Comparison of ENCODE assay signal across 12 mouse cellular contexts in the genomic region with DNA sequence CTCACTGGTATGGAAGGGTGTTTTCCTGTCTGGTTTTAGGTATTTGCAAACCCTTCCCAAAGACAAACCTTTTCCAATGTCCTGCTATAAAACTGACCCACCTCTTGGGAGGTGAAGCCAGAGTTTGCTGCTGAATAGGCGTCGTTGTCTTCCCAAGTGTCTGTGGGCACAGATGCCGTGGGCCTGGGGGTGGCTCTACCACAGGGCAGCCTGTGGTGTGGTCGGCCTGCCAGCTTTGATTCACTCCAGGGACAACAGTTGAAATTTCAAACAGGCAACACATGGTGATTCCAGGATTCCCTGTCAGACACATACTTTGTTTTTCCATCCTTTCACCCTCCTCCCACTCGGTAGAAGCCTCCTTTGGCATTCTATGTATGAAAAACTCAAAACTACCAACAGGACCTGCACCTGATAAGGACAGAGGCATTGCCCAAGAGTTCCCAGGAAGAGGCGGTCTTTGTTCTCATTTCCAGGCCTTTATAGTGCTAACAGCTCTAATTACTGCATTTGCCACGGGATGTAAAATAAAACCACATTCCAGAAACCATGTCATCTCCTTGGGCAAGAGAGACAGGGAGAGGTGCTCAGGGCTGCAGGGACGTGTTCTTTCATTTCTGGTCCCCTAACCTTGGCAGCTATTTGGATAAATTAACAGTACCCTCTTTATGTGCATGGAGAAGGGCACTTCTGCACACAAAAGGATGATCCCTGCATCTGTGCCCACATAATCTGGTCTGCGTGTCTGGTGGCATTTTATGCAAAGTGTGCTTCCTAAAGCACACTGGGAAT. TPM values are rescaled to one million over a fixed set of nuclear protein-coding genes. Genes with fewer than 3 reads are reported as not detected.
A peak's percentile ranks its signal among the peaks of the same experiment; 100 is the strongest.
DNase-seq lines count a peak whose midpoint lies in the region; ATAC-seq lines count a peak whose summit lies in the region.
"Had no signal": no experiment of that assay in that cellular context is flagged by ENCODE, and none has a peak within 500 bp of the region (broad histone marks: within the 10 kb centered on the region; RNA-seq: fewer than 3 reads in every experiment).

No protein-coding gene starts in this region.

- H3K27ac ChIP-seq in heart, embryonic 13.5 days (replicated peaks) = peak overlapping the region; percentile 30; the same call in 1 of the 2 replicates
- peak overlapping the region; percentile 67 for H3K27ac ChIP-seq in midbrain, embryonic 13.5 days
- no peak overlapping the region for H3K27ac ChIP-seq in midbrain, embryonic 11.5 days (ENCODE audit: low read depth, low read length)
- H3K27ac ChIP-seq in hindbrain, embryonic 12.5 days = 0 out of 2 replicates have a peak overlapping the region, but pooled peaks have one; percentile 1
- H3K27ac ChIP-seq: left cerebral cortex, adult 2 months; liver, embryonic 13.5 days had no signal

- no peaks in the 10 kb centered on the region for H3K36me3 ChIP-seq in heart, embryonic 13.5 days
- no peaks in the 10 kb centered on the region for H3K36me3 ChIP-seq in midbrain, embryonic 13.5 days
- H3K36me3 ChIP-seq in midbrain, embryonic 11.5 days (ENCODE audit: control insufficient read depth, insufficient read depth, low read length) = no peaks in the 10 kb centered on the region
- no peaks in the 10 kb centered on the region for H3K36me3 ChIP-seq in hindbrain, embryonic 12.5 days
- H3K36me3 ChIP-seq: liver, embryonic 13.5 days had no signal

- no peak overlapping the region for H3K4me3 ChIP-seq in heart, embryonic 13.5 days
- no peak overlapping the region for H3K4me3 ChIP-seq in midbrain, embryonic 13.5 days (replicated peaks)
- no peak overlapping the region for H3K4me3 ChIP-seq in midbrain, embryonic 11.5 days (ENCODE audit: low read depth, low read length)
- H3K4me3 ChIP-seq in hindbrain, embryonic 12.5 days = no peak overlapping the region
- H3K4me3 ChIP-seq: erythroblast, embryonic 14.5 days; left cerebral cortex, adult 2 months; liver, embryonic 13.5 days had no signal

- H3K4me2 ChIP-seq in heart, embryonic 13.5 days = no peak overlapping the region
- no peak overlapping the region for H3K4me2 ChIP-seq in midbrain, embryonic 13.5 days (replicated peaks)
- H3K4me2 ChIP-seq in midbrain, embryonic 11.5 days = no peak overlapping the region
- H3K4me2 ChIP-seq in hindbrain, embryonic 12.5 days (replicated peaks) = no peak overlapping the region
- H3K4me2 ChIP-seq: liver, embryonic 13.5 days had no signal

- H3K4me1 ChIP-seq in heart, embryonic 13.5 days = peaks cover 16% of the 10 kb centered on the region
- H3K4me1 ChIP-seq in midbrain, embryonic 13.5 days (replicated peaks) = peaks cover 12% of the 10 kb centered on the region
- H3K4me1 ChIP-seq in midbrain, embryonic 11.5 days (ENCODE audit: control insufficient read depth, insufficient read depth, low read length) = peaks cover 3% of the 10 kb centered on the region; the same call in 1 of the 2 replicates
- H3K4me1 ChIP-seq in hindbrain, embryonic 12.5 days = 0 out of 2 replicates have a peak, but pooled peaks cover 7% of the 10 kb centered on the region
- H3K4me1 ChIP-seq: liver, embryonic 13.5 days had no signal

- H3K9me3 ChIP-seq in heart, embryonic 13.5 days = no peaks in the 10 kb centered on the region
- no peaks in the 10 kb centered on the region for H3K9me3 ChIP-seq in midbrain, embryonic 13.5 days
- H3K9me3 ChIP-seq in midbrain, embryonic 11.5 days (ENCODE audit: control insufficient read depth, low read length) = no peaks in the 10 kb centered on the region
- no peaks in the 10 kb centered on the region for H3K9me3 ChIP-seq in hindbrain, embryonic 12.5 days (replicated peaks)
- H3K9me3 ChIP-seq: liver, embryonic 13.5 days had no signal

- DNase-seq in heart, adult 9 months (ENCODE audit: low spot score in 2 of 2) = no peak
- no peak for DNase-seq in midbrain, embryonic 11.5 days (ENCODE audit: low spot score, missing footprints)
- DNase-seq in right cerebral cortex, postnatal 4 days = no peak
- DNase-seq in cerebellum, adult 9-11 months = no peak
- DNase-seq: liver, embryonic 13.5 days had no signal

- no peaks in the 10 kb centered on the region for H3K27me3 ChIP-seq in heart, embryonic 13.5 days (replicated peaks)
- no peaks in the 10 kb centered on the region for H3K27me3 ChIP-seq in midbrain, embryonic 13.5 days
- no peaks in the 10 kb centered on the region for H3K27me3 ChIP-seq in midbrain, embryonic 11.5 days (ENCODE audit: control insufficient read depth, insufficient read depth, low read length)
- H3K27me3 ChIP-seq in hindbrain, embryonic 12.5 days = no peaks in the 10 kb centered on the region
- H3K27me3 ChIP-seq: liver, embryonic 13.5 days had no signal

- ATAC-seq in heart, embryonic 13.5 days (ENCODE audit: extremely low read depth, insufficient number of reproducible peaks, low FRiP score, low TSS enrichment) = no peak
- ATAC-seq in midbrain, embryonic 13.5 days = 0 out of 2 replicates have a peak, but pooled peaks have one; percentile 48
- no peak for ATAC-seq in midbrain, embryonic 11.5 days (ENCODE audit: low FRiP score)
- no peak for ATAC-seq in hindbrain, embryonic 12.5 days (ENCODE audit: low FRiP score)
- ATAC-seq in inflammation-experienced regulatory T-cells, adult 6 months = no peak
- ATAC-seq: intestine, embryonic 16.5 days had no signal

- 56% methylated on average over 9 of the region's 9 CpGs for WGBS in heart, embryonic 13.5 days
- WGBS in midbrain, embryonic 13.5 days = 56% methylated on average over 9 of the region's 9 CpGs
- 78% methylated on average over 9 of the region's 9 CpGs for WGBS in midbrain, embryonic 11.5 days
- 50% methylated on average over 9 of the region's 9 CpGs for WGBS in hindbrain, embryonic 12.5 days

- no peak overlapping the region for H3K9ac ChIP-seq in heart, embryonic 13.5 days
- 0 out of 2 replicates have a peak overlapping the region, but pooled peaks have one; percentile 5 for H3K9ac ChIP-seq in midbrain, embryonic 13.5 days (replicated peaks)
- H3K9ac ChIP-seq in midbrain, embryonic 11.5 days (ENCODE audit: low read length) = no peak overlapping the region
- H3K9ac ChIP-seq in hindbrain, embryonic 12.5 days = no peak overlapping the region
- H3K9ac ChIP-seq: liver, embryonic 13.5 days had no signal

RNA-seq across cellular contexts. Expression of a gene that starts 10.1 kb away (rescaled TPM):
- polyA plus RNA-seq in heart, embryonic 13.5 days (2015; fragmentation: Nextera tagmentation; extraction: Ambion mirVana) = 29.0 and 29.2 TPM in 2 replicates
- 5.2 and 7.5 TPM in 2 replicates for polyA plus RNA-seq in midbrain, embryonic 13.5 days (2015; fragmentation: Nextera tagmentation; extraction: Ambion mirVana)
- 4.9 and 6.9 TPM in 2 replicates for polyA plus RNA-seq in midbrain, embryonic 11.5 days (2014; fragmentation: Nextera tagmentation; extraction: Ambion mirVana)
- 17.8 and 18.1 TPM in 2 replicates for polyA plus RNA-seq in hindbrain, embryonic 12.5 days (2016; fragmentation: Nextera tagmentation; extraction: Ambion mirVana)
- 1 to 10 TPM; 2.3 to 4.1 (median 3.0) TPM for polyA plus RNA-seq in inflammation-experienced regulatory T-cells, adult 6 months (2017; shearing (Covaris generic))
